Mouse (Mus musculus): Measurements from ENCODE around the gene Gstcd. TPM values are rescaled to one million over a fixed set of nuclear protein-coding genes. Genes with fewer than 3 reads are reported as not detected.

Gene Gstcd
- polyA plus RNA-seq, 1 experiment from 2014 or later: 4.6 TPM

GRCm38 (mm10) chr3:133098909-133099308 is 7.1 kb upstream of the Gstcd start:
- DNase-seq (ENCODE audit: low spot score) (no peak), ATAC-seq (ENCODE audit: low FRiP score) (no peak)
- Histone ChIP-seq H3K9me3 (ENCODE audit: control insufficient read depth, low read length) (no peaks in the 10 kb centered on the region), H3K27ac (no peak overlapping the region), H3K4me1 (replicated peaks; ENCODE audit: control insufficient read depth, insufficient read depth, low read length) (no peaks in the 10 kb centered on the region), H3K9ac (no peak overlapping the region), H3K36me3 (replicated peaks; ENCODE audit: control insufficient read depth, insufficient read depth) (peaks cover 47% of the 10 kb centered on the region), H3K27me3 (ENCODE audit: control insufficient read depth, insufficient read depth, low read length) (no peaks in the 10 kb centered on the region), H3K4me2 (replicated peaks) (no peak overlapping the region), H3K4me3 (replicated peaks; ENCODE audit: low read length) (no peak overlapping the region)
- 97% methylated on average over 2 of the region's 2 CpGs for WGBS

GRCm38 (mm10) chr3:133098336-133098735 is 6.5 kb upstream of the Gstcd start:
- 97% methylated on average over 4 of the region's 4 CpGs for WGBS
- ATAC-seq (ENCODE audit: low FRiP score) (no peak), DNase-seq (ENCODE audit: low spot score) (no peak)
- Histone ChIP-seq H3K9me3 (ENCODE audit: control insufficient read depth, low read length) (no peaks in the 10 kb centered on the region), H3K4me2 (replicated peaks) (no peak overlapping the region), H3K9ac (no peak overlapping the region), H3K27ac (no peak overlapping the region), H3K4me3 (replicated peaks; ENCODE audit: low read length) (no peak overlapping the region), H3K4me1 (replicated peaks; ENCODE audit: control insufficient read depth, insufficient read depth, low read length) (peaks cover 4% of the 10 kb centered on the region; the same call in 1 of the 2 replicates), H3K27me3 (ENCODE audit: control insufficient read depth, insufficient read depth, low read length) (no peaks in the 10 kb centered on the region), H3K36me3 (replicated peaks; ENCODE audit: control insufficient read depth, insufficient read depth) (peaks cover 41% of the 10 kb centered on the region)

DNA sequence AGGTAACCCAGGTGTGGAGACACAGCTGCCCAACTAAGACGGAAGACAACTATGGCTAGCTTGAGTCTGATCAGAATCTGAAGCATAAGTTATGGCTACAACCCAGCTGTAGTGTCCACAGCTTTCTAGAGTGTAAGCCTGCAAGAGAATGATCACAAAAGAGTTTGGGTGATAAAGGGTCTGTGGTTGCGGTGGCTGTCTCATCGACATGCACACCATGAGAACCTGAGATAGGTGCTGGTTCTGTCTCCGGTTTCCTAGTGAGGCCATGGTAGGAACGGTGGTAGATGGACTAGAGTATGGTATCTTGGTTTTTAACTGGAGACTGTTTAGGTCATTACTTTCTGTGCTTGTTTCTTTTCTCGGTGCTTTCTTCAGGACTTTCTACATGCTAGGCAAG is 6.1 kb upstream of the Gstcd start:
- ATAC-seq (ENCODE audit: low FRiP score) (no peak), DNase-seq (ENCODE audit: low spot score) (no peak)
- peaks cover 8% of the 10 kb centered on the region for H3K4me1 ChIP-seq (replicated peaks; ENCODE audit: control insufficient read depth, insufficient read depth, low read length)
- H3K4me2 ChIP-seq (replicated peaks): no peak overlapping the region
- H3K27me3 ChIP-seq (ENCODE audit: control insufficient read depth, insufficient read depth, low read length): no peaks in the 10 kb centered on the region
- 97% methylated on average over 6 of the region's 6 CpGs for WGBS
- H3K4me3 ChIP-seq (replicated peaks; ENCODE audit: low read length): no peak overlapping the region
- H3K9ac ChIP-seq: no peak overlapping the region
- no peaks in the 10 kb centered on the region for H3K9me3 ChIP-seq (ENCODE audit: control insufficient read depth, low read length)
- H3K27ac ChIP-seq: no peak overlapping the region
- peaks cover 41% of the 10 kb centered on the region for H3K36me3 ChIP-seq (replicated peaks; ENCODE audit: control insufficient read depth, insufficient read depth)

GRCm38 (mm10) chr3:133094305-133094704 is 2.5 kb upstream of the Gstcd start:
- H3K4me3 ChIP-seq (replicated peaks; ENCODE audit: low read length): no peak overlapping the region
- no peak for ATAC-seq (ENCODE audit: low FRiP score)
- no peaks in the 10 kb centered on the region for H3K27me3 ChIP-seq (ENCODE audit: control insufficient read depth, insufficient read depth, low read length)
- no peak for DNase-seq (ENCODE audit: low spot score)
- H3K27ac ChIP-seq: no peak overlapping the region
- no peak overlapping the region for H3K4me2 ChIP-seq (replicated peaks)
- H3K9ac ChIP-seq: no peak overlapping the region
- H3K4me1 ChIP-seq (replicated peaks; ENCODE audit: control insufficient read depth, insufficient read depth, low read length): peaks cover 22% of the 10 kb centered on the region
- WGBS: 82% methylated on average over 1 of the region's 1 CpGs
- H3K36me3 ChIP-seq (replicated peaks; ENCODE audit: control insufficient read depth, insufficient read depth): peaks cover 17% of the 10 kb centered on the region
- H3K9me3 ChIP-seq (ENCODE audit: control insufficient read depth, low read length): no peaks in the 10 kb centered on the region

- Histone ChIP-seq H3K9ac (peak overlapping the region; percentile 97; the same call in 1 of the 2 replicates), H3K4me2 (replicated peaks) (peak overlapping the region; percentile 69), H3K4me3 (replicated peaks; ENCODE audit: low read length) (peak overlapping the region; percentile 97), H3K36me3 (replicated peaks; ENCODE audit: control insufficient read depth, insufficient read depth) (peaks cover 3% of the 10 kb centered on the region), H3K27me3 (ENCODE audit: control insufficient read depth, insufficient read depth, low read length) (no peaks in the 10 kb centered on the region), H3K4me1 (replicated peaks; ENCODE audit: control insufficient read depth, insufficient read depth, low read length) (peaks cover 22% of the 10 kb centered on the region), H3K27ac (no peak overlapping the region), H3K9me3 (ENCODE audit: control insufficient read depth, low read length) (no peaks in the 10 kb centered on the region)
- 88% methylated on average over 1 of the region's 1 CpGs for WGBS
- no peak for DNase-seq (ENCODE audit: low spot score)
- ATAC-seq (ENCODE audit: low FRiP score): no peak
Observed at GRCm38 (mm10) chr3:133092936-133093335, 1.1 kb upstream of the Gstcd start.

DNA sequence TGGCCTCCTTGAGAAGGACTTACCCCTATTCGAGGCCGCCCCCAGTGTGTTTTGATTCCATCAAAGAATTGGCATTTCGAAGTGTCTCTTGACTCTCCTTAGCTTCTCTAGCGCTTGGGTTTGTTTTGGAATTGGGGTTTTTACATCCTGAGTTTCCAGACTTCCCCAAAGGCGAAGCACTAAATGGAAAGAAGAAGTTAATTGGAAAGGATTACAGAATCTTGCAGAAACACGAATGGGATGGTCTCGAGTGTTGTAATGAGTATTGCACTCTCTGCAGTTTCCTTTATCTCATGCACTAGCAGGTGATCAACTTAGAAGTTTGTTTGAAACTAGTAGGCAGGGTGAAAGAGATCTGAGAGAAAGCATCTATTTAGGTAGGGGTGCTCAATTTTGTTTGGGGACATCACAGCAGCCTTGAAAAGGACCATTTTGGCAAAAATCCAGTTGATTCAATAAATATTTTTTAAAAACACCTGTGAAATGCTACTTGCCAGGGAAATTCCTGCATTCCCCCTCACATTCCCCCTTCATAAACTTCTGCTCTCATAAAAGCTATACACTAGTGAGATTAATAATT is 531 bp upstream of the Gstcd start:
- ATAC-seq (ENCODE audit: low FRiP score): no peak

GRCm38 (mm10) chr3:133091121-133091663 is 641 bp downstream of the Gstcd start:
- H3K4me3 ChIP-seq (replicated peaks; ENCODE audit: low read length): peak overlapping the region; percentile 97
- H3K4me2 ChIP-seq (replicated peaks): peak overlapping the region; percentile 70
- no peaks in the 10 kb centered on the region for H3K36me3 ChIP-seq (replicated peaks; ENCODE audit: control insufficient read depth, insufficient read depth)
- H3K27ac ChIP-seq: peak overlapping the region; percentile 98
- DNase-seq (ENCODE audit: low spot score): peak; percentile 40
- ATAC-seq (ENCODE audit: low FRiP score): peak; percentile 89
- H3K9me3 ChIP-seq (ENCODE audit: control insufficient read depth, low read length): no peaks in the 10 kb centered on the region
- no peaks in the 10 kb centered on the region for H3K27me3 ChIP-seq (ENCODE audit: control insufficient read depth, insufficient read depth, low read length)
- peaks cover 22% of the 10 kb centered on the region for H3K4me1 ChIP-seq (replicated peaks; ENCODE audit: control insufficient read depth, insufficient read depth, low read length)
- peak overlapping the region; percentile 97 for H3K9ac ChIP-seq
- WGBS: under 1% methylated on average over 44 of the region's 44 CpGs

More for the DNA sequence above, 531 bp upstream of the Gstcd start:
- peaks cover 22% of the 10 kb centered on the region for H3K4me1 ChIP-seq (replicated peaks; ENCODE audit: control insufficient read depth, insufficient read depth, low read length)
- peak overlapping the region; percentile 97 for H3K9ac ChIP-seq
- no peaks in the 10 kb centered on the region for H3K27me3 ChIP-seq (ENCODE audit: control insufficient read depth, insufficient read depth, low read length)
- no peaks in the 10 kb centered on the region; the same call in 1 of the 2 replicates for H3K36me3 ChIP-seq (replicated peaks; ENCODE audit: control insufficient read depth, insufficient read depth)
- H3K4me3 ChIP-seq (replicated peaks; ENCODE audit: low read length): peak overlapping the region; percentile 97
- DNase-seq (ENCODE audit: low spot score): no peak
- no peaks in the 10 kb centered on the region for H3K9me3 ChIP-seq (ENCODE audit: control insufficient read depth, low read length)
- peak overlapping the region; percentile 98 for H3K27ac ChIP-seq
- H3K4me2 ChIP-seq (replicated peaks): peak overlapping the region; percentile 69
- WGBS: under 1% methylated on average over 7 of the region's 7 CpGs

- DNase-seq (ENCODE audit: low spot score) (peak; percentile 36), ATAC-seq (ENCODE audit: low FRiP score) (no peak)
- H3K9me3 ChIP-seq (ENCODE audit: control insufficient read depth, low read length): no peaks in the 10 kb centered on the region
- peak overlapping the region; percentile 97 for H3K4me3 ChIP-seq (replicated peaks; ENCODE audit: low read length)
- WGBS: 11% methylated on average over 11 of the region's 11 CpGs
- no peaks in the 10 kb centered on the region for H3K36me3 ChIP-seq (replicated peaks; ENCODE audit: control insufficient read depth, insufficient read depth)
- H3K4me1 ChIP-seq (replicated peaks; ENCODE audit: control insufficient read depth, insufficient read depth, low read length): peaks cover 22% of the 10 kb centered on the region
- peak overlapping the region; percentile 70 for H3K4me2 ChIP-seq (replicated peaks)
- H3K27me3 ChIP-seq (ENCODE audit: control insufficient read depth, insufficient read depth, low read length): no peaks in the 10 kb centered on the region
- H3K27ac ChIP-seq: peak overlapping the region; percentile 98
- H3K9ac ChIP-seq: peak overlapping the region; percentile 97
Observed at GRCm38 (mm10) chr3:133090247-133091120, 1.3 kb downstream of the Gstcd start.

DNA sequence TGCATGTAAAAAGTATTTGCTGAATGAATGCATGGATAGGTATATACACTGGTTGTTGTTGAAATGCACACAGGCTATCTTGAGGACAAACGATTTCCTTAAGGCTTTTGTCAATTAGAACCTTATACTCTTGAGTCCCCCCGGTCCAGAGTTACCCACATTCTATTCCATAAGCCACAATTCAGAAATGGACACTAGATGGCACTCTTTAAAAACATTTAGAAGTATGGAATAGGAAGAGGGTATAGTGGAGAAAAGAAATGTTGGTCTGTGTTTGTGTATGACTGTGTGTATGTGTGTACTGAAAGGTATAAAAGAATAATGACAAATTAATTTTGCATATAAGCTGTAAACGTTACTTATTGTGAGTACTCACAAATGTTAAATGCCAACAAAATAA is 6.0 kb downstream of the Gstcd start:
- H3K27ac ChIP-seq: no peak overlapping the region
- no peak overlapping the region for H3K4me2 ChIP-seq (replicated peaks)
- DNase-seq (ENCODE audit: low spot score): peak; percentile 86
- peaks cover 6% of the 10 kb centered on the region; the same call in 1 of the 2 replicates for H3K4me1 ChIP-seq (replicated peaks; ENCODE audit: control insufficient read depth, insufficient read depth, low read length)
- H3K4me3 ChIP-seq (replicated peaks; ENCODE audit: low read length): no peak overlapping the region
- H3K9me3 ChIP-seq (ENCODE audit: control insufficient read depth, low read length): no peaks in the 10 kb centered on the region
- no peak overlapping the region for H3K9ac ChIP-seq
- peaks cover 27% of the 10 kb centered on the region for H3K36me3 ChIP-seq (replicated peaks; ENCODE audit: control insufficient read depth, insufficient read depth)
- 67% methylated on average over 3 of the region's 3 CpGs for WGBS
- ATAC-seq (ENCODE audit: low FRiP score): peak; percentile 83
- H3K27me3 ChIP-seq (ENCODE audit: control insufficient read depth, insufficient read depth, low read length): no peaks in the 10 kb centered on the region
